In the genomic region with DNA sequence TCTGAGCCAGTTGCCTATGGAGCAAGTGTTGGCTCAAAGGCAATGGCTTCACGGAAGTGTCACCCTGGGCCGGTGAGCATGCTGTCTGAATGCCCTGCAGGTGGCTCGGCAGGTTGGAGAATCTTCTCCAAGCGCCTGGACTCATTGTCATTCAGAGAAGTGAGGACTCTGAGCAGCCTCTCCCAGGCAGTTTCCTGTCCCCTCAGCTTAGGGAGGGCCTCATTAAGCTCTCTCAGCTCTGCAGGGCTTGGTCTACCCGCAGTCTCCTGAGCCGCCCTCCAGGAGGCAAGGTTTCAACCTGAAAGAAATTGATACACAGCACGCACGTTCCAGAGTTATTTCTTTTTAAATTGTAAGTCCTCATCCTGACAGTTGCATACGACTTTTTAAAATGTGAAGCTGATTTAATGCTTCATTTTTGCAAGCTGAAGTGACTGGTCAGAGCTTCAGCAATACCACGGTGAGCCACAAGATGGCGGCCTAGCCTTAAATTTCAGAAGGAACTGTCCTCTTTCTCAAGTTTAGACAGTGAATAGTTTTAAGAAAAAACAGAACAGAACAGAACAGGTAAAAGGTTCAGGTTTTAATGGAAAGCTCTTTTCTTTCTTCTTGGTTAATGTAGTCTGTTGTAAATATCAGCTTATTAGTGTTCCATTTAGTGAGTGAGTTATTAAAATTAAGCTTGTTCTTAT, we compare ENCODE assay signal across 7 mouse cellular contexts. TPM values are rescaled to one million over a fixed set of nuclear protein-coding genes. Genes with fewer than 3 reads are reported as not detected.
DNase-seq lines count a peak whose midpoint lies in the region; ATAC-seq lines count a peak whose summit lies in the region.

No protein-coding gene starts in this region.

- H3K4me1 ChIP-seq in forebrain, embryonic 11.5 days (replicated peaks; ENCODE audit: control insufficient read depth, insufficient read depth, low read length) = no peaks in the 10 kb centered on the region
- H3K4me1 ChIP-seq in hindbrain, embryonic 15.5 days (replicated peaks) = peaks cover 4% of the 10 kb centered on the region; the same call in 1 of the 2 replicates

- H3K27me3 ChIP-seq in forebrain, embryonic 11.5 days (ENCODE audit: control insufficient read depth, insufficient read depth, low read length) = no peaks in the 10 kb centered on the region
- no peaks in the 10 kb centered on the region for H3K27me3 ChIP-seq in hindbrain, embryonic 15.5 days

- DNase-seq in NIH3T3 (ENCODE audit: low read depth) = peak; percentile 82
- peak; percentile 48 for DNase-seq in c-Kit-positive CD71-positive TER-119-positive erythroid progenitor cells, embryonic 14.5 days (ENCODE audit: low spot score)
- DNase-seq in forebrain, embryonic 11.5 days (ENCODE audit: low spot score) = peak; percentile 81
- peak; percentile 86 to 89 for DNase-seq in layer of hippocampus, postnatal 14 days (ENCODE audit: low spot score in 2 of 2)
- DNase-seq in lung, postnatal 4 days = peak; percentile 52 to 76
- DNase-seq in right cerebral cortex, postnatal 10 days (ENCODE audit: low spot score in 2 of 2) = peak; percentile 85 to 92

- no peaks in the 10 kb centered on the region for H3K36me3 ChIP-seq in forebrain, embryonic 11.5 days (ENCODE audit: control insufficient read depth, insufficient read depth, low read length)
- no peaks in the 10 kb centered on the region for H3K36me3 ChIP-seq in hindbrain, embryonic 15.5 days

- no peak overlapping the region for H3K27ac ChIP-seq in forebrain, embryonic 11.5 days (ENCODE audit: low read depth, low read length)
- H3K27ac ChIP-seq in hindbrain, embryonic 15.5 days (replicated peaks) = no peak overlapping the region

- H3K4me2 ChIP-seq in forebrain, embryonic 11.5 days (ENCODE audit: low read depth, low read length, severe bottlenecking) = no peak overlapping the region
- no peak overlapping the region for H3K4me2 ChIP-seq in hindbrain, embryonic 15.5 days

- H3K9ac ChIP-seq in forebrain, embryonic 11.5 days (ENCODE audit: low read length) = no peak overlapping the region
- H3K9ac ChIP-seq in hindbrain, embryonic 15.5 days = no peak overlapping the region

- H3K9me3 ChIP-seq in forebrain, embryonic 11.5 days (ENCODE audit: control insufficient read depth, low read length) = no peaks in the 10 kb centered on the region
- H3K9me3 ChIP-seq in hindbrain, embryonic 15.5 days = no peaks in the 10 kb centered on the region

- WGBS in forebrain, embryonic 11.5 days = 10% methylated on average over 11 of the region's 11 CpGs
- WGBS in hindbrain, embryonic 15.5 days = 17% methylated on average over 11 of the region's 11 CpGs

- ATAC-seq in forebrain, embryonic 11.5 days (replicated peaks; ENCODE audit: low FRiP score) = peak; percentile 68; the same call in 1 of the 2 replicates
- peak; percentile 64 for ATAC-seq in hindbrain, embryonic 15.5 days (ENCODE audit: low FRiP score, low read depth)

- H3K4me3 ChIP-seq in forebrain, embryonic 11.5 days (ENCODE audit: low read depth, low read length) = no peak overlapping the region
- no peak overlapping the region for H3K4me3 ChIP-seq in hindbrain, embryonic 15.5 days

RNA-seq across cellular contexts. Expression of a gene that starts 47.7 kb away (rescaled TPM):
- polyA plus RNA-seq in forebrain, embryonic 11.5 days (2014; fragmentation: Nextera tagmentation; extraction: Ambion mirVana) = 39.7 and 41.2 TPM in 2 replicates
- 39.5 and 42.0 TPM in 2 replicates for polyA plus RNA-seq in hindbrain, embryonic 15.5 days (2015; fragmentation: Nextera tagmentation; extraction: Ambion mirVana)
- total RNA-seq in layer of hippocampus, postnatal 14 days (2021) = 10 to 100 TPM; 27.7 to 28.3 TPM
